Mouse (Mus musculus): ENCODE results near the gene Ano4. TPM values are rescaled to one million over a fixed set of nuclear protein-coding genes. Genes with fewer than 3 reads are reported as not detected.

Ano4 gene
- polyA plus RNA-seq (2012; rRNA removed; ENCODE audit: low replicate concordance): 0.27 and 6.8 TPM in 2 replicates

GRCm38 (mm10) chr10:89344491-89345195 is at the start of gene Ano4:
TSS of gene Ano4 (minus strand) at chr10:89344762.

Other genes with a start within 250 kb of the Ano4 start
- 0.79 and 5.0 TPM in 2 replicates for gene Gas2l3, start 99.2 kb upstream of the Ano4 start, polyA plus RNA-seq (2012; rRNA removed; ENCODE audit: low replicate concordance)
- 0.27 and 0.57 TPM in 2 replicates for gene Nr1h4, start 188.8 kb upstream of the Ano4 start, polyA plus RNA-seq (2012; rRNA removed; ENCODE audit: low replicate concordance)